Comparison of ENCODE assay signal across 8 mouse cellular contexts in genomic region chr2:119675831-119676230, GRCm38 (mm10). TPM values are rescaled to one million over a fixed set of nuclear protein-coding genes. Genes with fewer than 3 reads are reported as not detected.
DNase-seq lines count a peak whose midpoint lies in the region; ATAC-seq and TF ChIP-seq lines count a peak whose summit lies in the region.

No protein-coding gene starts in this region.

- peak overlapping the region; percentile 74 for H3K4me2 ChIP-seq in kidney, embryonic 16.5 days (replicated peaks; ENCODE audit: low read depth, low read length)
- H3K4me2 ChIP-seq in hindbrain, embryonic 16.5 days (ENCODE audit: low read length): peak overlapping the region; percentile 93
- peak overlapping the region; percentile 83 for H3K4me2 ChIP-seq in midbrain, postnatal 0 days (ENCODE audit: low read depth, low read length, poor library complexity, severe bottlenecking)

- TF ChIP-seq CTCF in midbrain, postnatal 0 days (IDR thresholded peaks at IDR 0.05): no peak

- no peak for DNase-seq in kidney, postnatal 14 days
- no peak for DNase-seq in midbrain, postnatal 0 days (ENCODE audit: low spot score)
- DNase-seq in urinary bladder, postnatal 4 days (ENCODE audit: low spot score in 2 of 2): no peak
- no peak for DNase-seq in kidney, postnatal 4 days
- no peak for DNase-seq in right cerebral cortex, postnatal 4 days

- no peaks in the 10 kb centered on the region for H3K27me3 ChIP-seq in kidney, embryonic 16.5 days (ENCODE audit: insufficient read depth, low read length)
- no peaks in the 10 kb centered on the region; the same call in 1 of the 2 replicates for H3K27me3 ChIP-seq in hindbrain, embryonic 16.5 days (replicated peaks; ENCODE audit: control insufficient read depth, insufficient read depth, low read length)
- no peaks in the 10 kb centered on the region for H3K27me3 ChIP-seq in midbrain, postnatal 0 days (ENCODE audit: insufficient read depth, low read length)

- H3K4me1 ChIP-seq in kidney, embryonic 16.5 days (ENCODE audit: insufficient read depth, low read length): peaks cover 11% of the 10 kb centered on the region
- H3K4me1 ChIP-seq in hindbrain, embryonic 16.5 days (ENCODE audit: control insufficient read depth, insufficient read depth, low read depth, low read length): peaks cover 15% of the 10 kb centered on the region
- H3K4me1 ChIP-seq in midbrain, postnatal 0 days (ENCODE audit: insufficient read depth, low read length): no peaks in the 10 kb centered on the region

- peak overlapping the region; percentile 98 for H3K9ac ChIP-seq in kidney, embryonic 16.5 days (replicated peaks; ENCODE audit: low read length)
- H3K9ac ChIP-seq in hindbrain, embryonic 16.5 days (ENCODE audit: low read depth, low read length): peak overlapping the region; percentile 99
- peak overlapping the region; percentile 97 for H3K9ac ChIP-seq in midbrain, postnatal 0 days (replicated peaks; ENCODE audit: low read length, poor library complexity, severe bottlenecking)

- H3K9me3 ChIP-seq in kidney, embryonic 16.5 days (ENCODE audit: low read length): no peaks in the 10 kb centered on the region
- H3K9me3 ChIP-seq in hindbrain, embryonic 16.5 days (ENCODE audit: control insufficient read depth, low read length): no peaks in the 10 kb centered on the region
- no peaks in the 10 kb centered on the region for H3K9me3 ChIP-seq in midbrain, postnatal 0 days (ENCODE audit: low read length)

- WGBS in kidney, embryonic 16.5 days: 3% methylated on average over 5 of the region's 5 CpGs
- 6% methylated on average over 5 of the region's 5 CpGs for WGBS in hindbrain, embryonic 16.5 days
- WGBS in midbrain, postnatal 0 days: 2% methylated on average over 5 of the region's 5 CpGs

- no peaks in the 10 kb centered on the region for H3K36me3 ChIP-seq in kidney, embryonic 16.5 days (ENCODE audit: insufficient read depth, low read length)
- H3K36me3 ChIP-seq in hindbrain, embryonic 16.5 days (ENCODE audit: control insufficient read depth, insufficient read depth, low read length): no peaks in the 10 kb centered on the region
- no peaks in the 10 kb centered on the region for H3K36me3 ChIP-seq in midbrain, postnatal 0 days (ENCODE audit: insufficient read depth, low read length)

- ATAC-seq in kidney, embryonic 16.5 days (ENCODE audit: low FRiP score, low TSS enrichment): no peak
- ATAC-seq in activated CD4-positive, CD25-positive, alpha-beta regulatory T cell, adult 4 months: peak; percentile 31
- ATAC-seq in hindbrain, embryonic 16.5 days: no peak
- no peak for ATAC-seq in midbrain, postnatal 0 days (ENCODE audit: low FRiP score)

- peak overlapping the region; percentile 95 for H3K4me3 ChIP-seq in kidney, embryonic 16.5 days (ENCODE audit: low read length)
- peak overlapping the region; percentile 99 for H3K4me3 ChIP-seq in hindbrain, embryonic 16.5 days (ENCODE audit: low read length)
- H3K4me3 ChIP-seq in midbrain, postnatal 0 days (ENCODE audit: low read depth, low read length): peak overlapping the region; percentile 100

- H3K27ac ChIP-seq in kidney, embryonic 16.5 days (ENCODE audit: low read length): no peak overlapping the region
- no peak overlapping the region for H3K27ac ChIP-seq in hindbrain, embryonic 16.5 days (ENCODE audit: low read depth, low read length)
- H3K27ac ChIP-seq in midbrain, postnatal 0 days (ENCODE audit: low read depth, low read length): no peak overlapping the region

RNA-seq across cellular contexts. Expression of gene Rtf1, which starts 1.0 kb away (rescaled TPM):
- polyA plus RNA-seq in kidney, embryonic 16.5 days (2015; fragmentation: Nextera tagmentation; extraction: Ambion mirVana): 35.5 and 45.6 TPM in 2 replicates
- 10 to 100 TPM; 32.4 to 44.1 TPM for polyA plus RNA-seq in activated CD4-positive, CD25-positive, alpha-beta regulatory T cell, adult 4 months (2017; shearing (Covaris generic))
- 44.7 and 45.1 TPM in 2 replicates for polyA plus RNA-seq in hindbrain, embryonic 16.5 days (2015; fragmentation: Nextera tagmentation; extraction: Ambion mirVana)
- 24.4 and 27.0 TPM in 2 replicates for total RNA-seq in midbrain, postnatal 0 days (2014; rRNA removed)
- 58.3 and 76.3 TPM in 2 replicates for polyA plus RNA-seq in midbrain, postnatal 0 days (2015; fragmentation: Nextera tagmentation; extraction: Ambion mirVana)

RNA-seq across cellular contexts. Expression of gene Ndufaf1, which starts 13.2 kb away (rescaled TPM):
- polyA plus RNA-seq in kidney, embryonic 16.5 days (2015; fragmentation: Nextera tagmentation; extraction: Ambion mirVana): 52.9 and 57.2 TPM in 2 replicates
- 10 to 100 TPM; 24.0 to 29.3 TPM for polyA plus RNA-seq in activated CD4-positive, CD25-positive, alpha-beta regulatory T cell, adult 4 months (2017; shearing (Covaris generic))
- polyA plus RNA-seq in hindbrain, embryonic 16.5 days (2015; fragmentation: Nextera tagmentation; extraction: Ambion mirVana): 41.9 and 44.9 TPM in 2 replicates
- total RNA-seq in midbrain, postnatal 0 days (2014; rRNA removed): 17.6 and 18.1 TPM in 2 replicates
- polyA plus RNA-seq in midbrain, postnatal 0 days (2015; fragmentation: Nextera tagmentation; extraction: Ambion mirVana): 43.6 and 44.1 TPM in 2 replicates

RNA-seq across cellular contexts. Expression of gene Oip5, which starts 57.6 kb away (rescaled TPM):
- polyA plus RNA-seq in kidney, embryonic 16.5 days (2015; fragmentation: Nextera tagmentation; extraction: Ambion mirVana): 28.9 and 31.2 TPM in 2 replicates
- polyA plus RNA-seq in activated CD4-positive, CD25-positive, alpha-beta regulatory T cell, adult 4 months (2017; shearing (Covaris generic)): 10 to 100 TPM in 1 of 2 experiments, 1 to 10 TPM in 1; 7.9 to 10.1 TPM
- polyA plus RNA-seq in hindbrain, embryonic 16.5 days (2015; fragmentation: Nextera tagmentation; extraction: Ambion mirVana): 5.4 and 6.1 TPM in 2 replicates
- total RNA-seq in midbrain, postnatal 0 days (2014; rRNA removed): 3.1 and 5.2 TPM in 2 replicates
- polyA plus RNA-seq in midbrain, postnatal 0 days (2015; fragmentation: Nextera tagmentation; extraction: Ambion mirVana): 2.9 and 3.0 TPM in 2 replicates

RNA-seq across cellular contexts. Expression of gene Nusap1, which starts 57.7 kb away (rescaled TPM):
- polyA plus RNA-seq in kidney, embryonic 16.5 days (2015; fragmentation: Nextera tagmentation; extraction: Ambion mirVana): 73.2 and 78.0 TPM in 2 replicates
- 10 to 100 TPM; 39.2 to 40.2 TPM for polyA plus RNA-seq in activated CD4-positive, CD25-positive, alpha-beta regulatory T cell, adult 4 months (2017; shearing (Covaris generic))
- 13.0 and 16.1 TPM in 2 replicates for polyA plus RNA-seq in hindbrain, embryonic 16.5 days (2015; fragmentation: Nextera tagmentation; extraction: Ambion mirVana)
- 3.9 and 6.3 TPM in 2 replicates for total RNA-seq in midbrain, postnatal 0 days (2014; rRNA removed)
- polyA plus RNA-seq in midbrain, postnatal 0 days (2015; fragmentation: Nextera tagmentation; extraction: Ambion mirVana): 4.2 and 4.8 TPM in 2 replicates
